Mouse (Mus musculus) c-Kit-negative CD71-positive TER-119-positive erythroid progenitor cells, embryonic 14.5 days (primary cell): Measurements from ENCODE around the gene Tspear.

Source experiments
- DNase-seq: peaks from one replicate; pipeline ENCODE4 v3.0.0-alpha.2; 2013; ENCODE audit warnings: low read depth, low spot score

The Tspear gene

DNA sequence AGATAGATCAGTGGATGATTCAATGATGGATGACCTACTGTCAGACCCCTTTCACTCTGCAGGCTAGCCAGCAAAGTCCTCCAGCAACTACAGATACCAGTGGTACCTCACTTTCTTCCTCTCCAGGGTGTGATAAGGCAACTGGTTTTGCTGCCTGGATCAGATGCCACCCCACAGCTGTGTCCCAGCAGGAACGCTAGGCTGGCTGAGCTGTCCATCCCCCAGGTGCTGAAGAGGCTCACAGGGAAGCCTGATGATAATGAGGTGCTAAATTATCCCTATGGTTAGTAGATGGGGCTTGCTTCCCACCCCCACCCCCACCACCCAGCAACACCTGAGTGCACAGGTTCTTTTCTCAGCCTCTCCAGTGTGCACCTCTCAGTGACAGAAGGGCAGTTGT lies 181.2 kb downstream of the Tspear start:
- DNase-seq: no peak

DNA sequence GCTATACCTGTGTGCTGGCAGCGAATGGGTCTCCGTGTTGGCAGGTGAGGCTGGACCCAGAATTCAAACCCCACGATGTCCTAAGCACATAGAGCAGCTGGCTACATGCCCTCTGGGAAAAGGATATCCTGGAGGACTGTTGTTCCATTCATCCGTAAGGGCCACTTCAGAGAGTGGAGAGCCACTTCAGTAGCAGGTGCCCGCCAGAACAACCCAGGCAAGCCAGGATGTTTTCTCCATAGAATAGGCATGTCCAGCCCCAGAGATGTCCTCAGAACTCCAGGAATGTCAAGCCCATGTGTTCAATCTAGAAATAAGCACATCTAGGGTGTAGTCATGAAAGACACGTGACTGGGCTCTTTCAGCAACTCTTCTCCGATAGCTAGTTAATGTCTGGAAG lies 183.3 kb downstream of the Tspear start:
- DNase-seq: no peak

DNA sequence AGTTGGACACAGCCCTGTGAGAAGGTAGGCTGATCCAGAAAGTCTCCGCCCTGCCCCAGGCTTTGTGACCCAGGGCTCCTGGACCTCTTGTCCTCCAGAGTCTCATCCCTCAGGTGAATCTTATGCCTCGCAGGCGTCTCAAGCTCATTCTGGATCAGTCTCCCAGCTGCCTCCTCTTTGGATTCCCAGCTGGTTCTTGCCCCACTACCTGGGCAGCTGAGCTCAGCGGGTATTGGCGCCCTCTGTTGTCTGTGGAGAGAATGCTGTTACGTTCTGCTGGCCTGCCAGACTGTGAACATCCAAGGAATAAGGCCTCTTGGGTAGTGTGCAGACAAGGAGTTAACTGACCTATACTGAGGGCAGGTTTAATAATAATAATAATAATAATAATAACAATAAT lies 192.6 kb downstream of the Tspear start:
- DNase-seq: no peak

DNA sequence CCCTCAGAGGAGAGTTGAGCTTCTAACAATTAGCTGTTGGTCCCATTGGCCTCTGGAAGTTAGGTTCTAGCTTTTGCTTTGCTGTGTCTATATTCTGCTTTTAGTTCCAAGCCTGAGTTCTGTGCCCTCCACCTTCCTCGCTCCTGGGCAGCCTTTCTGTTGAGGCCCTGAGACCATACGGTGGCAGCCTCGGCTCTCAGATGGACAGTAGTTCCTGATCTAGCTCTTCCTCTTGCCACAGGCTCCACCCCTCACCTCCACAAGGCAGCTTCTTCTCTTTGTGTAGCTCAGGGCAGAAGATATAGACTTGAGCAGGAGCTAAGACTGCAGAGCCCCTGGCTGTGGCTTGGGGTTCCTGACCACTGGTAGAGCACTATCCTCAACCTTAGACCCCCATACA lies 193.9 kb downstream of the Tspear start:
- no peak for DNase-seq

DNA sequence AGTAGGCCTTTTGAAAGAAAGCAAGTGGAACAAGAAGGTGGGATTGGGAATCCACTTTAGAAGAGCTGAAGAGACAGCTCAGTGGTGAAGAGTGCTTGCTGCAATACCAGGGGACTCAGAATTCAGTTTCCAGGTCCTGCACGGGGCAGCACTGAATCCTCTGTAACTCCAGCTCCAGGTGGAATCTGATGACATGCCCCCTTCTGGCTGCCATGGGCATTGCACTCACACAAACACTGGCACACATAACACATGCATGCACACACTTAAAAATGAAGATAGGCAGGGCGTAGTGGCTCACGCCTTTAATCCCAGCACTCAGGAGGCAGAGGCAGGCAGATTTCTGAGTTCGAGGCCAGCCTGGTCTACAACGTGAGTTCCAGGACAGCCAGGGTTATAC lies 196.2 kb downstream of the Tspear start:
- no peak for DNase-seq

DNA sequence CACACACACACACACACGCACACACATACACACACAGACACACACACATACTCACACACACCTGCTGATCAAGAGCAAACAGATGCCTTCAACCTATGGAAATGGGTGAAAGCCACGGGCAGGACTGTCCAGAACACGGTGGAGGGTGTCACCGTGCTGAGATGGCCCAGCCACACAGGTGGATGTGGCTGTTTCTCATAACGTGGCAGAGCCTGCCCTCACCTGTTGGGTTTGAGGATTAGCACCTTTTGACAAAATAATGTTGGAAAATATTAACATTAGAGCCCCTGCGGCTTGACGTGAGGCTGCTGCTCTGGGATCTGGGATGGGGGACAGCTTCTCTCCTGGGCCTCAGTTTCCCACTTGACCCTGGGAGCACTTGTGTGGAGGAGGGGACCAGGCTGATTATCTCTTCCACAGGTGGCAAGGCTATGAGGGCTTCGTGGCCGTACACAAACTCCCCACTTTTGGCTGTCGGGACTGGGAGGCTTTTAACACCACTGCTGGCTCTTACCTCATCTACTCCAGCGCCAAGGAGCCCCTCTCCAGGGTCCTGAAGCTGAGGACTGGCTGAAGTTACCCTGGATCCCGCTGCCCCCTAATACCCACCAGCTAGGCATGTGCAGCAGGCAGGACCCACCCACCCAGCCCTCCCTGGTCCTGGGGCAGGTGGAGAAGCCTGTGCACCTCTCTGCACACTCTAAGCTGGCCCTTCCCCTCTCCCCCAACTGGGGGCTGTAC lies 199.8 kb downstream of the Tspear start:
- DNase-seq: no peak

DNA sequence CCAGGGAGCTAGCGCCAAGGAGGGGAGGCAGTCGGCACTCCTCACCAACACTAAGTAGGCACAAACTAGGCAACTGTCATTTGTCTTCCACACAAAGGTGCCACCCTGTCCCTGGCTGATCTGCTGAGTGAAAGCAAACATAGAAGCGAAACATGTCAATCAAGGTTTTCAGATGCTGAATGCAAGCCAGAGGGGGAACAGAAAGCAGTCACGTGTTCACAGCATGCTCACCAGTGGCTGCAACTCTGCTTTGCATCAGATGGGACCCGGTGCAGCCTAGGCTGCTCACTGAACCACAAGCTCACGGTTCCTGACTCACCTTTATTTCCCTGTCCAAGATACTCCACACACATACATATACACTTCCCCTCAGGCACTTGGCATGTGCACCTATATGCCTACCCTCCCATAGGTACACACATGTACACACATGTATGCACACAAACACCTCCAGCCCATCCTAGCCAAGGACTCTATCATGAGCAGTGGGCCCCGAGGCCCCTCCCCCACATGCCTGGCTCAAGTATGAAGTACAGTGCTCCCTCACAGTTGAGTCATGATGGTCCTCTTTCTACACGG lies 204.7 kb downstream of the Tspear start:
- no peak for DNase-seq

DNA sequence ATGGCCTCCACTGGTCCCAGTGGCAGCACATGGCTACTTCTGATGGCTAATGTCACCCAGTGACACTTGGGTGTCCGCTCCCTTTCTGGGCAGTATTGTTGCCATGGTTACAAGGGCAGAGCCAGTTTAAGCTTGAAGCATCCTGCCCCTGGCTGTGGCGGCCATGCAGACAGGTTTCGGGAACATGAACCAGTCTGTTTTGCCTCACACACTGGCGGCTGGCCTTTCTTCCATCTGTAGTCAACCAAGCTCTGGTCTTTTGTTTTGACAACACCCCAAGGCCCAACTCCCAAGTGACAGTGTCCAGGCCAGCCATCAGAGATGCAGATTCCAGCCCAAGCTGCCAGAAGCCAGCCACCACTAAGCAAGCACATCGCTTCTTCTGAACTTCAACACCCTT lies 209.2 kb downstream of the Tspear start:
- DNase-seq: no peak

DNA sequence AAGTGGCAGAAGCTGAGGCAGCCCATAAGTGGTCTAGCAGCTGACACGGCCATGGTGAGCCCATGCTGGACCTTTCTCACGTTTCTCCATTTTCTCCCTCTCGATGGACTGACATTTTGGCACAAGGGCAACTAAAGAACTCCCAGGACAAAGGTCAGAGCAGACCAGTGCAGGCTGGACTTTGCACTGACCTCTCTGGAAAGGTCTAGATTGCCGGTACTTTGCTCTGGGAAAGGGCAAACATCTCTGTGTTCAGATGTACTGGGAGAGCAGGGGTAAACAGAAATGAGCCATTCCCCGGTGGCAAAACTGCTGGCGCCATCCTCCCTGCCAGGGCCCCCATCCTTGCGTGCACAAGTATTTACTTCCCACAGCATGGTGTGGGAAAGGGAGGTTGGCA lies 213.8 kb downstream of the Tspear start:
- DNase-seq: no peak

DNA sequence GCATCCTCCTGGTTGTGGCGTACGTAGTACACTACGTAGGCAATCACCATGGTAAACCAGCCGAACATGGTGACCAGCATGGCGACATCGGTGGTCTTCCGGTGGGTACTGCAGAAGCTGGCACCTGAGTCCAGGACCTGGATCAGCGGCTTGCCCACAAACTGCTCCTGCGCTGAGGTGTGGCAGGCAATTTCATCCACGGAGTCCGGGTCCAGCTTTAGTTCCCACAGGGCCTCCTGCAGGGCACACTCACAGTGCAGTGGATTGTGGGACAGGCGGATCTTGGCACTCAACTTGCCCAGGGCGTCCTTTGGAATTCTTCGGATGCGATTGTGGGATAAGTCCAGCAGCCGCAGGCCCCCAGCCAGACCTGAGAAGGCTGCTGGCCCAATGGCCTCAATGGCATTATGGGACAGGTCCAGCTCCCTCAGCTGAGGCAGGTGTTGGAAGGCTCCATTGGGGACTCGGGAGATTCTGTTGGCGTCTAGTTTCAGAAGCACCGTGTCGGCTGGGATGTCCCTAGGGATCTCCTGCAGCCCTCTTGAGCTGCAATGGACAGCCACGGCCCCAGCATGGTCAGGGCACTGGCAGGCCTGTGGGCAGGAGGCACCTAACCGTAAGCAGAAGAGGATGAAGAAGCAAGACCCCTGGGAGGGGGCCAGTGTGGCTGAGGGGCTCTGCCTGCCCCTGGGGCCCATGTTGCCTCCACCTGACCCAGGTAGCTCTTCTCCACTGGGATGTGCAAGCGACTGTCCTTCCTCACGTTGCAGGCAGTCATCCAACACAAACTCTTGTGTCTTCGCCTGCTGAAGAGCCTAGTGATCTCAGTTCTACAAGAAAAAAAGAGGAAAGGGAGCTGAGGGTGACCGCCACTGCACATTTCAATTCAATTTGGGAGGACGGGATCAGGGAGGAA lies 214.8 kb downstream of the Tspear start:
- no peak for DNase-seq

DNA sequence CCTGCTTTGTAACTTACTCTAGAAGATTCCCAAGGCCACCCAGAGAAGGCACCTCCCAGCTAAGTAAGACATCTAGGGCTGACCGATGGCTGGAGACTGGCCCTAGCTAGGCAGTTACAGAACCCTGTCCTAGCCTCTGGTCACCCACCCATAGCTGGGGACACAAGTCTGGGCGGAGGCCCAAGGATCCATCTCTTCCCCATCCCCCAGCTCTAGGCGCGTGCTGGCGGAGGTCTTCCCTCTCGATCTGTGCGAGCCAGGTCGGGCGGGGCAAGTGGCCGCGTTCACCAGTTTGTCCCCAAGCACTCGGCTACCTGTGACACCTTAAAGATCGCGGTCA lies 215.5 kb downstream of the Tspear start:
- DNase-seq: no peak

DNA sequence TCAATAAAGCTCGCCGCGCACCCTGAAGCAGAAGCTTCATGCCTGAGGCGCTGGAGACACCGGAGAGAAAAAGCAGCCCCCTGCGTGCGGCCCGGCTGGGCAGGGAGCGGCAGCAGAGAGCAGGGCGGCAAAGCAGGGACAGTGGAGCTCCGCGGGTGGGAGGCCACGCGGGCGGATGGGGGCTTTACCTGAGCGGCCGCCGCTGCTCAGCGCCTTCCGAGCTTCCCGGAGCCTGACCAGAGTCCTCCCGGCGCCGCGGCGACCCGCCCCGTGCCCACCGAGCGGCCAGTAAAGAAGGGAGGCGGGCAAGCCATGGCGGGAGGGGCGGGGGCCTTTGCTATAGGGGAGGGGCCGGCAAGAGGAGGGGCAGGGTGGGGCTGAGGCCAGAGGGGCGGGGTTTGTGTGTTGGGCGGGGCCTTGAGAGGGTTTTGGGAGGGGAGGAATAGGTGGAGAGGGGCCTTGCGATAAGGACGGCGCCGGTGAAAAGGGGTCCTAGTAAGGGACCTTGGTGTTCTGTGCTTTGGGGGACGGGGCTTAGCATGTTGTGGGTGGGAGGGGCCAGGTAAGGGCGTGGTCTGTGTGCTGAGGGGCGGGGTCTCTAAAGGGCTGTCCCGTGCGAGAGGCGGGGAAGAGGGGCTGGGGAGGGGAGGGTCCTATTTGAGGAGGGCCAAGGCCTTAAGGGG lies 216.0 kb downstream of the Tspear start, which contains the start of gene Lrrc3:
Gene Lrrc3, minus strand, starts transcription at position 326 of the 683 bp plus-strand sequence.
- no peak for DNase-seq

DNA sequence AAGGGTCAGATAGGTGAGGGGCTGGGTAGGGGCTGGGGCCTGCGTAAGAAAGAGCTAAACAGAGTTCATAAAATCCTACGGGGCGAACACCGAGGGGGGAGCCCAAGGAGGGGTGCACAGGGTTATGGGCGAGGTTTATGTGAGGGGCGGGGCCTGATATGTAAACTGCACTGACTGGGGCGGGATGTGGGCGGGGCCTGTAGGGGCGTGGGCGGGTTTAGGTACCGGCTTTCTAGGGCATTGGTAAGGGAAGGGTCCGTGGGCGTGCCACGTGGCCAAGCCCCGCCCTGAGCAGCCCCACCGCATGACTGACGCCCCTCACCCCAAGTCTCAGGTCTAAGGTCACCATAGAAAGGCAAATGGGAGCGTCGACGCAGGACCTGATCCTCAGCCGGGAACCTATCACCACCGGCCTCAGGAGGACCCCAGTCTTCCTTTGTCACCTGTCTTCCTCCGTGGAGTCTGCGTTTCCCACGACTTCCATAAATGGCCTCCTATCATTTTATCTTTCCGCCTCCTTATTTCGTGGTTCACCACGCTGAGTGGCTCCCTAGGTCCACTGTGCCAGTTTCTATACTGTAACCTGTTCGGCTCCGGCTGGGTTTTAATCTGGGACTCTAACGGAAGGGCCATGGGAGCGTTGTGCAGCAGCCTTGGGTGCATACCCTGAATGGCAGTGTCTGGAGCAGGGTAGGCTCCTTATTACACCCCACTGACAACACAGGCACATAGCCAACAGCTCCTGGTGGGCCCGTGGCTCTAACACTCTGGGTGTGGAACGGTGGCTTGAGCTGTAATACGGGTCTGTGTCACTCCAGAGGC lies 216.7 kb downstream of the Tspear start:
- DNase-seq: no peak

DNA sequence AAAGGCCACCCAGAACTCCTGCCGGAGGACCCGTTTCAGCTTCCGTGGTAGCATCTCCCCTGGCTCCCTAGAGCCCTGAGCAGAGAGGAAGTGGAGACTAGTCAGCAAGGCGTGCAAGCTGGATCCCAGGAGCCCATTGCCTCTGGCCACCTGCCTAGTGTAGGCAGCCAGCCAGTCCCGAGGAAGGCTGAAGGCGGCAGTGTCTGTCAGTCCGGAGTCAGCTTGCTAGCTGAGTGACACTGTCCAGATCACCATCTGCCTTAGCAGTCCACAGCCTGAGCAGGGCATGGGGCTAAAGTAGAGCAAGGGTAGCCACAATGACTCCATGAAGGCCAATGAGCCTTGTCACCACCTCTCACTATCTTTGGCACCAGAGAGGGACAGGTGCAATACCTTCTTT lies 226.2 kb downstream of the Tspear start:
- DNase-seq: no peak

DNA sequence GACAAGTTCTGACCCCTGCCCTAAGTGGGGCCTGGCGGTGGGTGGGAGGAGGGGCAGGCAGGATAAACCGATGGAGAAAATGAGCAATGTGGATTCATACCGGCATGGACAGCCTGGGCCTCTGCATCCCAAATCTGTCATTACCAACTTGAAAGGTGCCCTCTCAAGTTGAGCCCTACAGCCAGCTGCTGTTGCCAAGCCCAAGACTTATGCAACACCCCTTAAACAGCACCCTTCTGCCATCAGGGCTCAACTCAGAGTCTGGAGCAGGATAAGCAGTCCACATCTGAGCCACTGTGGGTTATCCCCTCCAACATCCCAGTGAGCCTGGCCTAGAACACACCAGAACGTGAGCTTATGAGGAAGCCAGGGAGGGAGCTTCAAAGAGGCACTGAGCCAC lies 226.9 kb downstream of the Tspear start:
- DNase-seq: no peak

DNA sequence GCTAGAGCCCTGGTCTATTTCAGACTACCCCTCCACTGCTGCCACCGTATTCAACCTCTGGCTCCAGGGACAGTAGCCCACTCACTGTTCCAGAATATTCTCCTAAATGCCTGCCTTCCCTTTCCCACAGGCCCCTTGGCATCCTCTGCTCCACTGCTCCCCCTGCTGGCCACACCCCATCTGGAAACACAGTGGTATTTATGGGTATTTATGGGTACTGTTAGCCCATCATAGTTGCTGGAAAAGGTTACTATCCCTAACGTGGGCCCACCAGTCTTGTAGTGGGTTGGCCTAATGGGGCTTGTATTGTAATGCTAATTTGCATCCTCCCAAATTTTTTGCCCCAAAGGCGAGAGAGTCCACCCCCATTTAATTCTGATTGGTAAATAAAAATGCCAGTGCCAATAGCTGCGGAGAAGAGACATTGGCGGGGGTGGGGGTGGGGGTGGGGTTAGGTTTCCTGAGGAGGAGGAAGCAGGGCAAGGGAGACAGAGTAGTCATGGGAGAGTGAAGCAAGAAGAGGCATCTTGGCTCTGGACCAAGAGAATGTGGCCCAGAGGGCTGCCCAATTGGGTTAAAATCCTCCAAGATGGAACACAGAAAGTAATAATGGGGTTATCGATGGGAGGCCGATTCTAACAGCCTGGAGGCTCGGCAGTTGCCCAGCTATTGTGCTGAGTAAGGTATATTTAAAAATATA lies 230.4 kb downstream of the Tspear start:
- DNase-seq: peak; percentile 12

DNA sequence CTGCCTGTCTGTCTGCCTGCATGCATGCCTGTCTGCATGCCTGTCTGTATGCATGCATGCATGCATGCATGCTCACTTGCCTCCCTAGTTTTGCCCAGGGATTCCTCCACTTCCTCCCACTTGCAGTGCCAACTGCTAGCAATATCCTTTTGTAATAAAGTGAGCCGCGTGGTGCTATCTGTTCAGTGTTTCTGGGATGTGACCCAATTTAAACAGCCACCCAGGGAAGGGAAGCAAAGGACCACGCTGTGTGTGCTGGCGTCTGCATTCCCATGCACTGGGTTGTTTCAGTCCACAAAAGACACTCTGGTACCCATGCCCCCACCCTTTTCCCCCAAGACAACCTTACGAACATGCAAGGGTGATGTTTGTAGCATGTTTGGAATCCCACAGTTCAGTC lies 234.6 kb downstream of the Tspear start:
- DNase-seq: no peak

DNA sequence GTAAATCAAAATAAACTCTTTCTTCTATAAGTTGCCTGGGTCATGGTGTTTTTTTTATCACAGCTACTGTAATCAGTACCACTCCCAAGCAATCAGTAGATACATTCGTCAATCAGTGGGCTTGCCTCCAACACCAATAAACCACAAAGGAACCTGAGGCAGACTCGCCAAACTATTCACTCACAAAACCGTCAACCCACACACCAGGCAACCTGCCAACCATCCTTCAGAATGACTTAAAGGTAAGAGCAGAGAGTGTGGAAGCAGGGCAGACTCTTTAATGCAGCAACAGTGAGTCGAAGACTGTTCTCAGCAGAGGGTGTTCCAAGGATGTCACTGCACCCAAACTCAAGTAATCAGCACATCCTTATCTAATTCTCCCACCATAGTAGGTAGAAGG lies 236.3 kb downstream of the Tspear start:
- no peak for DNase-seq

DNA sequence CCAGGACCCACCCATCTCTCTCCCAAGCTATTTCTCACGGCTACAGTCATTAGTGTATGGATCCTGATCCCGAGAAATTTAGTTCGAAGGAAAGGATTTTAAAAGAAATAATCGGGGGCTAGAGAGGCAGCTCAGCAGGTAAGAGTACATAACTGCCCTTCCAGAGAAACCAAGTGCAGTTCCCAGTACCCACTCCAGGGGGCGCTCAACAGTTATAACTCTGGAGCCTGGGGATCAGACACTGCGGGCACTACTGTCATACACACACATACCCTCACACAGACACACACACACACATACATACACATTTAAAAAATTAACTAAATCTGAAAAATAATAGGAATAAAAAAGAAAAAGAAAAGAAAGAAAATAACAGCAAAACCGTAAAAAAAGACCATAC lies 239.8 kb downstream of the Tspear start:
- DNase-seq: peak; percentile 30

DNA sequence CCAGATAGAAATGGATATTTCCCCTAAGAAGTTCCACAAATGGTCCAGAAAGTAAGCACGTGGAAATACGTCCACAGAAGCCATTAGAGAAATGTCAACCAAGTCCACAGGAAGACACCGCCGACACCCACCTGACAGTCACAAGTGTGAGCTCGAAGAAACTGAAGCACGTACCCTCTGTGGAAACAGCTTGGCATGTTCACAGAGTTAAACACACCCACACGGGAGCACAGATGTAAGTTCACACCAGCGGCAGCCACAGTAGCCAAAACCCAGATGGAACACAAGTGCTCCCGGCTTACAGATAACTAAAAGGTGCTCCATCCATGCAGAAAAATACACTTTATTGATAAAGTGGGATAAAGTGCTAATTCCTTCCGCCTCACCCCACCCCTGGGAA lies 241.0 kb downstream of the Tspear start:
- DNase-seq: no peak
